Mouse (Mus musculus) megakaryocyte-erythroid progenitor cell, adult 5-6 weeks (primary cell): ENCODE data around the gene Wif1. TPM values are rescaled to one million over a fixed set of nuclear protein-coding genes. Genes with fewer than 3 reads are reported as not detected.

Experiments
- ATAC-seq: replicated peaks from 2 replicates; pipeline ENCODE4 v1.8.0; 2016; ENCODE audit warnings: mild to moderate bottlenecking, inconsistent platforms; ENCODE audit not compliant: severe bottlenecking, poor library complexity, low FRiP score, low TSS enrichment
- total RNA-seq, 2 experiments: library from RNA; stranded (forward) in 1 of 2; stranded (reverse) in 1 of 2; fragments of 200-1000, 215-1000 nt in 1 of 2; fragments of >200 nt in 1 of 2; fragmentation: Nextera tagmentation in 1 of 2; gene quantifications; 2 replicates each; pipeline ENCODE4 v1.2.3; 2014 to 2017

Wif1 gene
- total RNA-seq, 2 experiments from 2014 or later, result not detected

GRCm38 (mm10) chr10:121067416-121067951, 33.7 kb downstream of the Wif1 start:
- ATAC-seq, result no peak

- no peak for ATAC-seq
Measured at GRCm38 (mm10) chr10:121068003-121068402, 34.2 kb downstream of the Wif1 start.

- ATAC-seq, result 0 out of 2 replicates have a peak, but pooled peaks have one; percentile 52
Measured at GRCm38 (mm10) chr10:121070742-121071141, 37.0 kb downstream of the Wif1 start.

GRCm38 (mm10) chr10:121080500-121080899, 46.7 kb downstream of the Wif1 start:
- ATAC-seq, result no peak

DNA sequence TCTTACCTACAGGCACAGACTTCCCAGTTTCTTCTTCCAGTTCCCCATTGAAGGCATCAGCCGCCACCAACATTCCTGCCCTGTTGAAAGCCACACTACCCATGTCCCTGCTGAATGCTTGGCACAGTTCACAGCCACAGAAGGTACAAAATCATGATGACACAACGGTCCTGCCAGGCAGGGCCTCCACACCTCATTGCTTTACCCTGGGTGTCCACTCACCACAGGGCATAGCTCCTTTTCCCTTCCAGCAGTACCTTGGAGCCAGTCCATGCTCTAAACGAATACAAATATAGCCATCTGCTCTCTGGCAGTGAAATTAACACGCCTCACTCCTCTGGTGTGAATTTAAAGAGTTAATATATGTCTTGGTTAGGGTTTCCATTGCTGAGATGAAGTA, 49.1 kb downstream of the Wif1 start:
- ATAC-seq, result no peak

GRCm38 (mm10) chr10:121083512-121083911, 49.8 kb downstream of the Wif1 start:
- no peak for ATAC-seq

DNA sequence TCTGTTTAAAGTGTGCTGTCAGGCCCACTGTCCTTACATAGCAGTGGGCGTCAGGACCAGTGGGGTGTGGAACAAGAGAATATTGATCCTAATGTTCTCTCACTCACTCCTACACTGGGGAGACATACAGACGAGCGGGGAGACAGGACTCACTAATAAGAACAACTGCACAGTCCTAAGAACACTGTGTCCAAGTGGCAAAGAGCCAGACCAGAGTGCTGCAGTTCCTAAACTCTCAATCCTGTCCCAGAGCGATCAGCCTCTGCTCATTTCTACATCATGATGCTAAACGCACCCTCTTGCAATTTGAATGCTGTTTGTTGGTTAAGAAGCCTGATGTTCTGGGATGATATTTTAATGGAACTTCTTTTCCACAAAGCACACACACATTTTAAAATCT, 54.9 kb downstream of the Wif1 start:
- no peak for ATAC-seq

- peak; percentile 76 for ATAC-seq
Measured at GRCm38 (mm10) chr10:121089312-121089711, 55.6 kb downstream of the Wif1 start.

GRCm38 (mm10) chr10:121090006-121090405, 56.2 kb downstream of the Wif1 start:
- ATAC-seq, result 0 out of 2 replicates have a peak, but pooled peaks have one; percentile 48

DNA sequence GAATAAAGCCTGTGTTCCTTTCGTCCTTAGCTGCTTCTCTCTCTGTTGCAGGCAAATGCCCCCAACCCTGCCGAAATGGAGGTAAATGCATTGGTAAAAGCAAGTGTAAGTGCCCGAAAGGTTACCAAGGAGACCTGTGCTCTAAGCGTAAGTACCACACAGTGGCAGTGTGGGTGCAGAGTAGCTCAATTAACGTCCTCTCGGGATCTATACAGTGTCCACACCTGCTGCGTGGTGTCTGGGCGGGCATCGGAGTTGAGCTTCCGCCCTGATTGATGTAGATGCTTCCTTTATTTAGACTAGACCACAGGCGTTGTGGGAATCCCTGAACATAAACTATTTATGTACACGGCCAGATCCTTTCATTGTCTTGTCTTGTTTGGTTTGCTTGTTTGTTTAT, 62.2 kb downstream of the Wif1 start:
- ATAC-seq, result no peak

DNA sequence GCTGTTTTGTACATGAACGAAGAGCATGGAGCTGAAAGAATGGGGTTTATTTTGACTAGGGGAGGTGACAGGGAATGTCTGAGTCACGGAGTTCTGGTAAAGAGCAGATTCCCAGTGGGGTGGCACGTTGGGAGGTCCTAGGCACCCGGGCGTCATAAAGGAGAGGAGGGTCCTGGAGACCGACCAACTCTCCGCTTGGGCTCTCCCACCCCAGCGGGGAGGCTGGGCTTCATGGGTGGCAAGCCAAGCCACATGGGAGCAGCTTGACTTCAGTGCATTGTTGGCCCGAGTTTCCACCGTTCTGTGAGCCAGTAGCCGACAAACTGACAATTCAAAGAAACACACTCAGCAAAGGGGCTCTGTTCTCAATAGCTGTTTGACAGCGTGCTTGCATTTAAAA, 64.5 kb downstream of the Wif1 start:
- ATAC-seq, result no peak

GRCm38 (mm10) chr10:121099658-121100057, 65.9 kb downstream of the Wif1 start:
- no peak for ATAC-seq

- ATAC-seq, result no peak
Measured at GRCm38 (mm10) chr10:121116115-121116514, 82.4 kb downstream of the Wif1 start.

DNA sequence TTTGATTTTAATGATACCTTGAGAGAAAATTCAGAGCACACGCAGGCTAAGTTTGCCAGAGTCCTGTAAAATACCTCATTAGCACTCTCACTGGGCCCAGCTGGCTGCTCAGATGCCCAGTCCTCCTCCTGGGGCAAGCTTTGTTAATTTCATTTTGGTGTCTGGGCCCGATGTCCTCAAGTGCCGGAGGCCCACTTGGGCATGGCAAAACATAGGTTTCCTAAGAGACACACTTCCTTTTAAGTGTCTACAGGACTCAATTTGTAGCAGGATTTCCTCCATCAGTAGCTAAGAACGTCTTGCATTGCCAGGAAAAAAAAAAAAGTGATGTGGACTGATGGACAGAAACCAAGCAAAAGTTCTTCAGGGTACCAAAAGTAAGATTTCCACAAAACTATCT, 82.9 kb downstream of the Wif1 start:
- no peak for ATAC-seq

GRCm38 (mm10) chr10:121120751-121121150, 87.0 kb downstream of the Wif1 start:
- ATAC-seq, result no peak

- peak; percentile 44; the same call in 1 of the 2 replicates for ATAC-seq
Measured at GRCm38 (mm10) chr10:121124481-121124880, 90.7 kb downstream of the Wif1 start.

GRCm38 (mm10) chr10:121129000-121129925, 95.5 kb downstream of the Wif1 start:
- ATAC-seq, result no peak
